Mouse (Mus musculus) forebrain, embryonic 10.5 days (tissue): ENCODE data around the gene Xirp1. TPM values are rescaled to one million over a fixed set of nuclear protein-coding genes. Genes with fewer than 3 reads are reported as not detected.

ENCODE experiments used
- DNase-seq: peaks from one replicate; pipeline ENCODE4 v3.0.0-alpha.2; 2017; ENCODE audit warnings: low spot score; ENCODE audit errors: extremely low spot score
- H3K27ac ChIP-seq: fragments of 300-500 bp; sonication (generic); 2 replicates; pipeline ENCODE4 v1.5.1; 2016; ENCODE audit warnings: mild to moderate bottlenecking
- H3K27me3 ChIP-seq: fragments of 300-500 bp; sonication (generic); 2 replicates; pipeline ENCODE4 v1.6.1; 2016; ENCODE audit warnings: mild to moderate bottlenecking; ENCODE audit not compliant: poor library complexity, severe bottlenecking
- H3K36me3 ChIP-seq: fragments of 300-500 bp; sonication (generic); replicated peaks from 2 replicates; pipeline ENCODE4 v1.6.1; 2016; ENCODE audit warnings: mild to moderate bottlenecking, moderate library complexity
- H3K4me1 ChIP-seq: fragments of 300-500 bp; sonication (generic); 2 replicates; pipeline ENCODE4 v1.6.1; 2016
- H3K4me3 ChIP-seq: fragments of 300-500 bp; sonication (generic); 2 replicates; pipeline ENCODE4 v1.5.1; 2016; ENCODE audit warnings: mild to moderate bottlenecking, moderate library complexity
- H3K9me3 ChIP-seq: fragments of 300-500 bp; sonication (generic); 2 replicates; pipeline ENCODE4 v1.6.1; 2016; ENCODE audit warnings: mild to moderate bottlenecking, moderate library complexity
- WGBS: fragments of 180-500 bp; shearing (Covaris S2); methylation state at CpG from one replicate; pipeline ENCODE4 v1.1.7; 2016; 5-methylcytosine and 5-hydroxymethylcytosine counted together
- polyA plus RNA-seq: library from polyadenylated mRNA; unstranded; fragments of >200 nt; fragmentation: Nextera tagmentation; extraction: Ambion mirVana; gene quantifications from 2 replicates; pipeline ENCODE4 v1.2.1, GENCODE M21; 2016

The Xirp1 gene
- polyA plus RNA-seq, 1 experiment from 2014 or later: not detected

DNA sequence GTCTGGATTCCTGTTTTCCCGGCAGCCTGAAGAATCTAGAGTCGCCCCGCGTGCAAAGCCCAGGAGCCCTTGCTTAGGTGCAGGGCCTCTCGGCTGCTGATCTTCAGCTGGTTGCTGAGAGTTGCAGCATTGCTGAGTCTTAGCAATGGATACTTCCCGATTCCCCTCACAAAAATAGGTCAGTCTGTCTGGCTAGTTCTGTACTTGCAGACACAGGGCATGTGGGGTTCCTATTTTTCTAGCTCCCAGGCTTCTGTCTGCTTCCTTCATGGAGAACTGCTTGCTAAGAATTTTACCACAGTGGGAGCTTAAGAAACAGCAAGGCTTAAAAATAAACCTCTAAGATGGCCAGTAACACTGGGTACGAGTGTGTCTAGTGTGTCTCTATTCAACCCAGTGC lies 14.0 kb upstream of the Xirp1 start:
- Histone ChIP-seq H3K9me3 (peaks cover 5% of the 10 kb centered on the region), H3K27me3 (no peaks in the 10 kb centered on the region), H3K36me3 (no peaks in the 10 kb centered on the region), H3K4me1 (no peaks in the 10 kb centered on the region), H3K27ac (0 out of 2 replicates have a peak overlapping the region, but pooled peaks have one; percentile 8), H3K4me3 (no peak overlapping the region)
- no peak for DNase-seq
- WGBS: 86% methylated on average over 7 of the region's 7 CpGs

DNA sequence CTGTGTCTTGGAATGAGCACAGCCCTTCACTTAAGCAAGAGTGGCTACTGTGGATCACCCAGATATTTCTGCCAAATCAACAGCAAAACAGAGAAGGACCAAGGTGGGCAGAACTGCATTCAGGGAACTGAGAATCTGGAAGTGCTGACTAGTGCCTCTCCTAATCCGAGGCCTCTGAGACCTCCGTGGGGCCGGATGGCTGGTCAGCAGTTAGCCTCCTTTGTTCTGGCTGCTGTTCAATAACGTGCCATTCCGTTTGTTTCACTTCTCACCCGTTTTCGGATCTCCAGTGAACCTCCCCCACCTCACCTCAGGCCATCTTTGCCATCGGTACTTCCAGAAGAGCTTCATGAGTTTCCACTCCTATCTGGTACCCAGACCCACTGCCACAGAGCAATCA lies 11.0 kb upstream of the Xirp1 start:
- no peaks in the 10 kb centered on the region for H3K36me3 ChIP-seq
- H3K4me1 ChIP-seq: no peaks in the 10 kb centered on the region
- no peak overlapping the region for H3K27ac ChIP-seq
- WGBS: 76% methylated on average over 8 of the region's 8 CpGs
- H3K9me3 ChIP-seq: no peaks in the 10 kb centered on the region
- no peak overlapping the region for H3K4me3 ChIP-seq
- no peak for DNase-seq
- H3K27me3 ChIP-seq: no peaks in the 10 kb centered on the region

- DNase-seq: no peak
- Histone ChIP-seq H3K4me3 (no peak overlapping the region), H3K27ac (no peak overlapping the region), H3K9me3 (no peaks in the 10 kb centered on the region), H3K36me3 (no peaks in the 10 kb centered on the region), H3K27me3 (no peaks in the 10 kb centered on the region), H3K4me1 (no peaks in the 10 kb centered on the region)
- 92% methylated on average over 6 of the region's 6 CpGs for WGBS
Observed at GRCm38 (mm10) chr9:120032710-120033109, 9.3 kb upstream of the Xirp1 start.

DNA sequence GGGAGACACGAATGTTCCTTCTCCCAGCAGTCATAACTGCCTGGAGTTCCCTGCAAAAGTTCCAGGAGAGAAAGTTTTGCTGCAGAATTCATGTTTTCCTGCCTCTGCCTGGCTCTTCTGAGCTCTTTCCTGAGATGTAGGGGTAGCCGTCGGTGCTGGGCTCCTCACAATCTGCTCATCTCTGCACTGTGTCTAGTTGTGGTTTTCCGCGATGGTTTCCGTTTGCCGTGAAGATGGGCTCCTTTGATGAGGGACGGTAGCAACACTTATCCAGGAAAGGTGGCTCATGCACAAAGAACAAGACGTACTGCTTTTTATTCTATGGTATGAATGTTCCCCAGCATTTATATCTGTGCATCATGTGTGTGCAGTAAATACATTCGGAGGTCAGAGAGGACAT lies 7.0 kb upstream of the Xirp1 start:
- DNase-seq: no peak
- H3K27ac ChIP-seq: no peak overlapping the region
- H3K9me3 ChIP-seq: no peaks in the 10 kb centered on the region
- H3K36me3 ChIP-seq: no peaks in the 10 kb centered on the region
- H3K27me3 ChIP-seq: no peaks in the 10 kb centered on the region
- no peaks in the 10 kb centered on the region for H3K4me1 ChIP-seq
- WGBS: 89% methylated on average over 10 of the region's 10 CpGs
- no peak overlapping the region for H3K4me3 ChIP-seq

- Histone ChIP-seq H3K4me3 (no peak overlapping the region), H3K36me3 (no peaks in the 10 kb centered on the region), H3K27ac (no peak overlapping the region), H3K4me1 (no peaks in the 10 kb centered on the region), H3K9me3 (no peaks in the 10 kb centered on the region), H3K27me3 (no peaks in the 10 kb centered on the region)
- 93% methylated on average over 6 of the region's 6 CpGs for WGBS
- DNase-seq: no peak
Observed at GRCm38 (mm10) chr9:120029880-120030279, 6.5 kb upstream of the Xirp1 start.

GRCm38 (mm10) chr9:120027401-120028151 lies 4.2 kb upstream of the Xirp1 start:
- Histone ChIP-seq H3K9me3 (no peaks in the 10 kb centered on the region), H3K27me3 (no peaks in the 10 kb centered on the region), H3K27ac (peak overlapping the region; percentile 48; the same call in 1 of the 2 replicates), H3K4me1 (no peaks in the 10 kb centered on the region), H3K4me3 (no peak overlapping the region), H3K36me3 (no peaks in the 10 kb centered on the region)
- peak; percentile 54 for DNase-seq
- 34% methylated on average over 14 of the region's 14 CpGs for WGBS

- Histone ChIP-seq H3K9me3 (no peaks in the 10 kb centered on the region), H3K4me1 (peaks cover 22% of the 10 kb centered on the region), H3K27me3 (no peaks in the 10 kb centered on the region), H3K27ac (no peak overlapping the region), H3K4me3 (no peak overlapping the region), H3K36me3 (no peaks in the 10 kb centered on the region)
- WGBS: 86% methylated on average over 5 of the region's 5 CpGs
- DNase-seq: no peak
Observed at GRCm38 (mm10) chr9:120024625-120025024, 1.2 kb upstream of the Xirp1 start.

GRCm38 (mm10) chr9:120024171-120024570 lies 773 bp upstream of the Xirp1 start:
- Histone ChIP-seq H3K36me3 (no peaks in the 10 kb centered on the region), H3K27me3 (no peaks in the 10 kb centered on the region), H3K27ac (no peak overlapping the region), H3K9me3 (no peaks in the 10 kb centered on the region), H3K4me3 (no peak overlapping the region), H3K4me1 (peaks cover 22% of the 10 kb centered on the region)
- 85% methylated on average over 10 of the region's 10 CpGs for WGBS
- DNase-seq: no peak

- 83% methylated on average over 5 of the region's 5 CpGs for WGBS
- Histone ChIP-seq H3K4me3 (no peak overlapping the region), H3K27me3 (0 out of 2 replicates have a peak, but pooled peaks cover 9% of the 10 kb centered on the region), H3K9me3 (no peaks in the 10 kb centered on the region), H3K4me1 (peaks cover 24% of the 10 kb centered on the region), H3K27ac (0 out of 2 replicates have a peak overlapping the region, but pooled peaks have one; percentile 15), H3K36me3 (no peaks in the 10 kb centered on the region)
- no peak for DNase-seq
Observed at GRCm38 (mm10) chr9:120021164-120021563, 2.2 kb downstream of the Xirp1 start.

GRCm38 (mm10) chr9:120020285-120020890 lies 3.0 kb downstream of the Xirp1 start:
- Histone ChIP-seq H3K36me3 (no peaks in the 10 kb centered on the region), H3K4me1 (peaks cover 24% of the 10 kb centered on the region), H3K27me3 (0 out of 2 replicates have a peak, but pooled peaks cover 9% of the 10 kb centered on the region), H3K9me3 (no peaks in the 10 kb centered on the region), H3K27ac (0 out of 2 replicates have a peak overlapping the region, but pooled peaks have one; percentile 15), H3K4me3 (no peak overlapping the region)
- peak; percentile 77 for DNase-seq
- 51% methylated on average over 7 of the region's 7 CpGs for WGBS

DNA sequence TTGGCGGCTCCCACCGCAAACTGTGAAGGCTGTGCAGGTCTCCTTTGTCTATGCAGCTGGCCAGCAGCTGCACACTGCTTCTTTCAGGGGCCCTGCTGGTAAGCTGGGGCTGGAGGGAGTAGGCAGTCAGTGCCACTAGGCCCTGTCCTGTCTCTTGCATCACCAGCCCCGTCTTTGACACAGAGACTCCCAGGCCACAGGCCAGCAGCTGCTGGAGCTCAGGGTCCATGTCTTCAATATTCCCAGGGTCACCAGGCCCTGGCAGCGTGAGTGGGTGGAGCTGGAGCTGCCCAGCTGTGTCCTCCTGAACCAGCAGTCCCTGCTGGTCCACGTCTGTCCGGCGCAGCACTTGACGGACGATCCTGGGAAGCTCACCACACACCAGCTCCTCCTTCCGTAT lies 6.4 kb downstream of the Xirp1 start:
- Histone ChIP-seq H3K9me3 (no peaks in the 10 kb centered on the region), H3K4me1 (peaks cover 35% of the 10 kb centered on the region), H3K27me3 (peaks cover 22% of the 10 kb centered on the region), H3K36me3 (no peaks in the 10 kb centered on the region), H3K27ac (peak overlapping the region; percentile 63), H3K4me3 (no peak overlapping the region)
- DNase-seq: no peak
- 83% methylated on average over 10 of the region's 10 CpGs for WGBS

GRCm38 (mm10) chr9:120014828-120015227 lies 8.6 kb downstream of the Xirp1 start:
- Histone ChIP-seq H3K4me1 (peaks cover 33% of the 10 kb centered on the region), H3K9me3 (no peaks in the 10 kb centered on the region), H3K27ac (peak overlapping the region; percentile 68; the same call in 1 of the 2 replicates), H3K27me3 (peaks cover 30% of the 10 kb centered on the region), H3K4me3 (no peak overlapping the region), H3K36me3 (no peaks in the 10 kb centered on the region)
- WGBS: 71% methylated on average over 6 of the region's 6 CpGs
- DNase-seq: no peak

- Histone ChIP-seq H3K36me3 (no peaks in the 10 kb centered on the region), H3K4me3 (no peak overlapping the region), H3K9me3 (no peaks in the 10 kb centered on the region), H3K27me3 (peaks cover 37% of the 10 kb centered on the region), H3K27ac (no peak overlapping the region), H3K4me1 (peaks cover 33% of the 10 kb centered on the region)
- 73% methylated on average over 11 of the region's 11 CpGs for WGBS
- DNase-seq: no peak
Observed at GRCm38 (mm10) chr9:120013251-120013820, 10.1 kb downstream of the Xirp1 start.
